Mouse (Mus musculus) lung, postnatal 36 days (tissue): ENCODE results near the gene Rnf126.
"Not testable (repeated sequence)": the region's sequence is repeated elsewhere in the genome, so short reads cannot be mapped to it uniquely, and the experiment has no call there.

Experiments used
- DNase-seq: peaks from one replicate; pipeline ENCODE4 v3.0.0; 2022; ENCODE audit warnings: mixed read lengths

Rnf126 gene

GRCm38 (mm10) chr10:79765228-79765745 is 1.5 kb downstream of the Rnf126 start:
- DNase-seq: no peak

- no peak for DNase-seq
These were observed 2.5 kb downstream of the Rnf126 start for GRCm38 (mm10) chr10:79764234-79764633.

- DNase-seq: no peak
These were observed 3.9 kb downstream of the Rnf126 start for GRCm38 (mm10) chr10:79762875-79763274.

- DNase-seq: no peak
These were observed 6.1 kb downstream of the Rnf126 start for GRCm38 (mm10) chr10:79760603-79761143.

- DNase-seq: not testable (repeated sequence)
These were observed 7.1 kb downstream of the Rnf126 start for GRCm38 (mm10) chr10:79759675-79760074.

- no peak for DNase-seq
These were observed 10.1 kb downstream of the Rnf126 start for GRCm38 (mm10) chr10:79756660-79757059.

GRCm38 (mm10) chr10:79755854-79756253 is 10.9 kb downstream of the Rnf126 start:
- DNase-seq: no peak

GRCm38 (mm10) chr10:79754856-79755516 is 11.8 kb downstream of the Rnf126 start, which contains the start of gene Fgf22:
Gene Fgf22 (plus strand): TSS chr10:79755076.
- peak; percentile 81 for DNase-seq

- no peak for DNase-seq
These were observed 18.3 kb downstream of the Rnf126 start for GRCm38 (mm10) chr10:79748496-79748895.

- no peak for DNase-seq
These were observed 20.0 kb downstream of the Rnf126 start for GRCm38 (mm10) chr10:79746774-79747151.

GRCm38 (mm10) chr10:79745898-79746773 is 20.6 kb downstream of the Rnf126 start, which contains the start of gene Polrmt:
Gene Polrmt (minus strand): TSS chr10:79746581.
- DNase-seq: peak; percentile 99

GRCm38 (mm10) chr10:79745411-79745810 is 21.3 kb downstream of the Rnf126 start:
- DNase-seq: no peak

GRCm38 (mm10) chr10:79743650-79744365 is 22.9 kb downstream of the Rnf126 start:
- no peak for DNase-seq

- no peak for DNase-seq
These were observed 23.6 kb downstream of the Rnf126 start for GRCm38 (mm10) chr10:79743161-79743560.

GRCm38 (mm10) chr10:79740863-79741262 is 25.9 kb downstream of the Rnf126 start:
- DNase-seq: no peak

GRCm38 (mm10) chr10:79739234-79739633 is 27.5 kb downstream of the Rnf126 start:
- DNase-seq: no peak

- peak; percentile 32 for DNase-seq
These were observed 28.5 kb downstream of the Rnf126 start for GRCm38 (mm10) chr10:79738259-79738658.

- DNase-seq: no peak
These were observed 30.0 kb downstream of the Rnf126 start for GRCm38 (mm10) chr10:79736706-79737105.

GRCm38 (mm10) chr10:79735361-79735760 is 31.4 kb downstream of the Rnf126 start:
- DNase-seq: no peak

- no peak for DNase-seq
These were observed 32.9 kb downstream of the Rnf126 start for GRCm38 (mm10) chr10:79733847-79734246.

- DNase-seq: peak; percentile 56
These were observed 34.3 kb downstream of the Rnf126 start for GRCm38 (mm10) chr10:79732500-79732899.

GRCm38 (mm10) chr10:79729357-79729965 is 37.3 kb downstream of the Rnf126 start:
- DNase-seq: no peak
